Mouse (Mus musculus): ENCODE results near the gene Aamp.

Gene Aamp

GRCm38 (mm10) chr1:74235938-74236589, 48.5 kb downstream of the Aamp start, which contains the start of gene Arpc2:
Arpc2 (plus strand) TSS chr1:74236084.
- peak; percentile 98 for DNase-seq

DNA sequence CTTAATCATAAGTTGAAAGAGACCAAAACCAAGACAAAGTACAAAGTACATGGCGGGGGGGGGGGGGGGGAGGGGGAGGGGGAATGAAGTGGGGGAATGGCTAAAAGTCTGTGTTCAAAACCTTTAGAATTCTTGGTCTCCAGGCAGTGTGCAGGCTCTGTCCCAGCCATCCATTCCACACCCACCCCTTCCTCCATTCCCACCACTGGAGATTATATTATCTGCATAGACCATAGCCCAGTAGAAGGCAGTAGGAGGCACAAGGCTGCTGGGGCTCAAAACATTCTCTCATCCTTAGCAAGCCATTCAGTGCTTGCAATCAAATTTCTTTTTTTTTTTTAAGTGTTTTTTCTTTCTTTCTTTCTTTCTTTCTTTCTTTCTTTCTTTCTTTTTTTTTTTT, 53.5 kb downstream of the Aamp start:
- no peak for DNase-seq

GRCm38 (mm10) chr1:74229942-74230341, 54.6 kb downstream of the Aamp start:
- DNase-seq, result no peak
